ENCODE assay signal across 20 mouse cellular contexts in the genomic region with DNA sequence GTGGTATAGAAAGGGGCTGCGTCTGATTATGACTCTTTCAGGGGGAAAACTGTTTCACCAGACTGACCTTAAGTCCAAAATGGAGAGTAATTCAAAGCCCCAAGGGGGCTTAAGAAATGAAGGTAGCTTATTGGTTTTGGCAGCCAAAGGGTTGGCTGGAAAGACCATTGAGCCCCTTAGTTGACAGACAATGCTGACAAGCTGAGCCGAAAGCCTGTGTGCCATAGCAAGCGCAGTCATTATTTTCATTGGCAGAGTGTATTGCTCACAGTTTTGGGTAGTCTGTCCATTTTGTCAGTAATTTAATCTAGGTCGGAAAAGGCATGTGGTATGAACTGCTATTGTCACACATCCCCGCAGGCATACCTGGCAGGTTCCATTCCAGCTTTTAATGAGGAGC. TPM values are rescaled to one million over a fixed set of nuclear protein-coding genes. Genes with fewer than 3 reads are reported as not detected.
A peak's percentile ranks its signal among the peaks of the same experiment; 100 is the strongest.
DNase-seq lines count a peak whose midpoint lies in the region; ATAC-seq and TF ChIP-seq lines count a peak whose summit lies in the region.
"Had no signal": no experiment of that assay in that cellular context is flagged by ENCODE, and none has a peak within 500 bp of the region (broad histone marks: within the 10 kb centered on the region; RNA-seq: fewer than 3 reads in every experiment).

No protein-coding gene starts in this region.

- no peaks in the 10 kb centered on the region for H3K36me3 ChIP-seq in forebrain, embryonic 15.5 days
- no peaks in the 10 kb centered on the region for H3K36me3 ChIP-seq in forebrain, postnatal 0 days (ENCODE audit: insufficient read depth)
- H3K36me3 ChIP-seq in midbrain, embryonic 14.5 days (ENCODE audit: control insufficient read depth, insufficient read depth, low read length), result no peaks in the 10 kb centered on the region
- H3K36me3 ChIP-seq in midbrain, embryonic 10.5 days, result no peaks in the 10 kb centered on the region
- H3K36me3 ChIP-seq in limb, embryonic 13.5 days, result no peaks in the 10 kb centered on the region
- H3K36me3 ChIP-seq: embryonic facial prominence, embryonic 13.5 days; heart, embryonic 10.5 days; hindbrain, embryonic 10.5 days had no signal

- no peak overlapping the region for H3K9ac ChIP-seq in forebrain, embryonic 15.5 days (replicated peaks)
- H3K9ac ChIP-seq in forebrain, postnatal 0 days, result no peak overlapping the region
- no peak overlapping the region for H3K9ac ChIP-seq in midbrain, embryonic 14.5 days (replicated peaks; ENCODE audit: low read length)
- H3K9ac ChIP-seq in limb, embryonic 13.5 days, result no peak overlapping the region
- H3K9ac ChIP-seq: embryonic facial prominence, embryonic 13.5 days; hindbrain, embryonic 14.5 days had no signal

- peak; percentile 38; the same call in 1 of the 2 replicates for ATAC-seq in forebrain, embryonic 15.5 days (replicated peaks)
- no peak for ATAC-seq in forebrain, postnatal 0 days
- no peak for ATAC-seq in midbrain, embryonic 14.5 days (ENCODE audit: low FRiP score, low TSS enrichment)
- ATAC-seq in limb, embryonic 13.5 days (ENCODE audit: low FRiP score, low read depth), result no peak
- no peak for ATAC-seq in inflammation-experienced regulatory T-cells, adult 6 months
- ATAC-seq: intestine, embryonic 16.5 days had no signal

- TF ChIP-seq CTCF in forebrain, postnatal 0 days (IDR thresholded peaks at IDR 0.05; ENCODE audit: low read depth), result no peak

- no peak overlapping the region for H3K27ac ChIP-seq in forebrain, embryonic 15.5 days (replicated peaks)
- no peak overlapping the region for H3K27ac ChIP-seq in forebrain, postnatal 0 days (ENCODE audit: low read depth, low read length)
- no peak overlapping the region for H3K27ac ChIP-seq in midbrain, embryonic 14.5 days (replicated peaks; ENCODE audit: low read depth, low read length)
- no peak overlapping the region for H3K27ac ChIP-seq in midbrain, embryonic 10.5 days (replicated peaks)
- H3K27ac ChIP-seq in limb, embryonic 13.5 days, result no peak overlapping the region
- H3K27ac ChIP-seq: embryonic facial prominence, embryonic 13.5 days; heart, embryonic 10.5 days; hindbrain, embryonic 10.5 days; hindbrain, embryonic 14.5 days had no signal

- no peak for DNase-seq in forebrain, postnatal 0 days
- DNase-seq in midbrain, embryonic 14.5 days, result peak; percentile 59
- DNase-seq in midbrain, embryonic 10.5 days (ENCODE audit: low spot score), result no peak
- DNase-seq in frontal cortex, postnatal 14 days (ENCODE audit: low spot score in 2 of 2), result no peak
- DNase-seq: adrenal gland, adult 8-10 months; adrenal gland, postnatal 36 days; cerebellum, adult 11 months; cerebellum, adult 8-10 months; embryo, embryonic 11 days; gastrocnemius, postnatal 36 days; heart, adult 18-20 months; heart, postnatal 14 days had no signal

- H3K4me2 ChIP-seq in forebrain, embryonic 15.5 days (replicated peaks), result no peak overlapping the region
- no peak overlapping the region for H3K4me2 ChIP-seq in forebrain, postnatal 0 days (ENCODE audit: low read depth)
- H3K4me2 ChIP-seq in midbrain, embryonic 14.5 days (ENCODE audit: low read length), result no peak overlapping the region
- H3K4me2 ChIP-seq in limb, embryonic 13.5 days (replicated peaks), result peak overlapping the region; percentile 46
- H3K4me2 ChIP-seq: embryonic facial prominence, embryonic 13.5 days; hindbrain, embryonic 14.5 days had no signal

- no peak overlapping the region for H3K4me3 ChIP-seq in forebrain, embryonic 15.5 days
- H3K4me3 ChIP-seq in forebrain, postnatal 0 days (ENCODE audit: low read depth, low read length), result no peak overlapping the region
- no peak overlapping the region for H3K4me3 ChIP-seq in midbrain, embryonic 14.5 days (replicated peaks; ENCODE audit: low read depth, low read length)
- no peak overlapping the region for H3K4me3 ChIP-seq in midbrain, embryonic 10.5 days
- no peak overlapping the region for H3K4me3 ChIP-seq in limb, embryonic 13.5 days
- H3K4me3 ChIP-seq: embryonic facial prominence, embryonic 13.5 days; heart, embryonic 10.5 days; hindbrain, embryonic 10.5 days had no signal

- no peaks in the 10 kb centered on the region for H3K27me3 ChIP-seq in forebrain, embryonic 15.5 days
- H3K27me3 ChIP-seq in forebrain, postnatal 0 days (ENCODE audit: insufficient read depth, low read length), result no peaks in the 10 kb centered on the region
- H3K27me3 ChIP-seq in midbrain, embryonic 14.5 days (ENCODE audit: control insufficient read depth, insufficient read depth, low read length), result no peaks in the 10 kb centered on the region
- H3K27me3 ChIP-seq in midbrain, embryonic 10.5 days (ENCODE audit: low read depth, poor library complexity, severe bottlenecking), result no peaks in the 10 kb centered on the region
- peaks cover 10% of the 10 kb centered on the region for H3K27me3 ChIP-seq in limb, embryonic 13.5 days
- H3K27me3 ChIP-seq: embryonic facial prominence, embryonic 13.5 days had no signal

- H3K9me3 ChIP-seq in forebrain, embryonic 15.5 days, result no peaks in the 10 kb centered on the region
- H3K9me3 ChIP-seq in forebrain, postnatal 0 days (ENCODE audit: low read length), result no peaks in the 10 kb centered on the region
- no peaks in the 10 kb centered on the region for H3K9me3 ChIP-seq in midbrain, embryonic 14.5 days (ENCODE audit: control insufficient read depth, low read length)
- no peaks in the 10 kb centered on the region for H3K9me3 ChIP-seq in midbrain, embryonic 10.5 days (replicated peaks)
- no peaks in the 10 kb centered on the region for H3K9me3 ChIP-seq in limb, embryonic 13.5 days
- H3K9me3 ChIP-seq: embryonic facial prominence, embryonic 13.5 days; heart, embryonic 10.5 days; hindbrain, embryonic 10.5 days had no signal

- peaks cover 44% of the 10 kb centered on the region for H3K4me1 ChIP-seq in forebrain, embryonic 15.5 days
- peaks cover 21% of the 10 kb centered on the region for H3K4me1 ChIP-seq in forebrain, postnatal 0 days (ENCODE audit: insufficient read depth)
- H3K4me1 ChIP-seq in midbrain, embryonic 14.5 days (ENCODE audit: control insufficient read depth, insufficient read depth, low read length), result peaks cover 23% of the 10 kb centered on the region
- H3K4me1 ChIP-seq in midbrain, embryonic 10.5 days, result peaks cover 34% of the 10 kb centered on the region
- H3K4me1 ChIP-seq in limb, embryonic 13.5 days, result peaks cover 51% of the 10 kb centered on the region

- WGBS in forebrain, embryonic 15.5 days, result 18% methylated on average over 5 of the region's 5 CpGs
- WGBS in forebrain, postnatal 0 days, result 20% methylated on average over 5 of the region's 5 CpGs
- 53% methylated on average over 5 of the region's 5 CpGs for WGBS in midbrain, embryonic 14.5 days
- WGBS in midbrain, embryonic 10.5 days, result 82% methylated on average over 5 of the region's 5 CpGs
- WGBS in limb, embryonic 13.5 days, result 37% methylated on average over 5 of the region's 5 CpGs

RNA-seq across cellular contexts. Expression of a gene that starts 56.2 kb away (rescaled TPM):
- polyA plus RNA-seq in forebrain, embryonic 15.5 days (2015; fragmentation: Nextera tagmentation; extraction: Ambion mirVana), result 202 and 218 TPM in 2 replicates
- total RNA-seq in forebrain, postnatal 0 days (2014; rRNA removed), result 223 and 289 TPM in 2 replicates
- polyA plus RNA-seq in forebrain, postnatal 0 days (2015; fragmentation: Nextera tagmentation; extraction: Ambion mirVana), result 272 and 381 TPM in 2 replicates
- 200 and 204 TPM in 2 replicates for polyA plus RNA-seq in midbrain, embryonic 14.5 days (2014; fragmentation: Nextera tagmentation; extraction: Ambion mirVana)
- polyA plus RNA-seq in midbrain, embryonic 10.5 days (2016; fragmentation: Nextera tagmentation; extraction: Ambion mirVana), result 81.6 and 89.9 TPM in 2 replicates
- 41.0 and 44.2 TPM in 2 replicates for polyA plus RNA-seq in limb, embryonic 13.5 days (2015; fragmentation: Nextera tagmentation; extraction: Ambion mirVana)
- polyA plus RNA-seq in inflammation-experienced regulatory T-cells, adult 6 months (2017; shearing (Covaris generic)), result under 1 TPM in 1 of 3 experiments, not detected in 2; 0.42 TPM

Comparison
In these comparisons a context has a peak if more than half of its experiments do, and no peak if none do; other contexts are left out.
1. RNA of a gene that starts 56.2 kb away (polyA plus RNA-seq): 272 to 381 TPM in forebrain, postnatal 0 days, 202 to 218 TPM in forebrain, embryonic 15.5 days, 200 to 204 TPM in midbrain, embryonic 14.5 days, 81.6 to 89.9 TPM in midbrain, embryonic 10.5 days and 41.0 to 44.2 TPM in limb, embryonic 13.5 days; 0.42 TPM in inflammation-experienced regulatory T-cells, adult 6 months; every median in the first group is over 10 times any median in the second.